Mouse (Mus musculus) megakaryocyte-erythroid progenitor cell, adult 5 weeks (primary cell): ENCODE data around the gene Clpsl2. TPM values are rescaled to one million over a fixed set of nuclear protein-coding genes. Genes with fewer than 3 reads are reported as not detected.

Source experiments
- polyA plus RNA-seq: library from polyadenylated mRNA; stranded (reverse); fragments of >175 nt; gene quantifications from 2 replicates; pipeline ENCODE4 v1.2.3, GENCODE M21; 2012

Gene Clpsl2
- polyA plus RNA-seq, result not detected in 2 replicates

GRCm38 (mm10) chr17:28549111-28549510 is at the start of gene Clpsl2:
Clpsl2 (plus strand) TSS chr17:28549411.

DNA sequence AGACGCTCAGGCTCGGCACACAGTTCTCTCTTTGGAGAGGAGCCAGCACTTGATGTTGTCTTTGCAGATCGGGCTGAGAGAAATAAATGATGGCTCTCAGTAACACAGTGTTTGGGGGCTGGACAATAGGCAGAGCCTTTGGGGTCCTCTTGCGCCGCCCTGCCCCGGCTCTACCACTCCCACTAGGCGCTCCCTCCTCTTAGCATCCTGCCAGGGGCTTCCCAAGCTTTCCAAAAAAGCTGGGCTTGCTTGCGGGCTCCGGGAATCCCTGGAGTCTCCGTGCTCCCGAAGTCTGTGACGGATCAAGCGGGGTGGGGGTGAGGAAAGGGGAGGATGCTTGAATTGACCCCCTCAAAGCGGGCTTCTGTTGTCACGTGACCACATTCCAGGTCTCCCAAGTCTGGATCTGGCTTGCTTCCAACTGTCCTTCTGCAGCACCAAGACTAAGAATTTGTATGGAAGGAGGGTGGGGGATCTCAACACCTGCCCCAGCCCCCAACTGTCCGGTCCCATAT is 31.7 kb upstream of the Clpsl2 start, which contains the start of gene Fkbp5:
Gene Fkbp5 (minus strand): TSS at position 87 of the 515 bp plus-strand sequence.

GRCm38 (mm10) chr17:28530506-28530905 is 18.7 kb upstream of the Clpsl2 start, which contains the start of gene Armc12:
Armc12 (plus strand) TSS chr17:28530806.

DNA sequence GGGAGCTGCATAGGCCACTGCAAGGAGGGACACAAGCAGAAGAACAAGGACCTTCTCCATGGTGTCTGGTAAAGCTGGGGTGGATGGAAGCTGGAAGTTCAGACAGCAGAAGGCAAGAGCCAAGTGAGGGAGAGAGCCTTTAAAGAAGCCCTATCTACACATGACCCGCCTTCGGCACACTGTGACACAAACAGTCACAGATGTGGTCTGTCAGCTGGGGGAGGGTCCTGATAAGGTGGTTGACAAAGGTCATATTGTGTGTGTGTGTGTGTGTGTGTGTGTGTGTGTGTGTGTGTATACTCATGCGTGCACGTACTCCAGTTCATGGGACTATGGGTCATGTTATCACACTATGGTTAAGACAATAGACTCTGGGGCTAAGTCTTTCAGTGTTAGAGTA is 11.4 kb downstream of the Clpsl2 start, which contains the start of gene Clps:
Gene Clps (minus strand): TSS at position 169 of the 400 bp plus-strand sequence.

DNA sequence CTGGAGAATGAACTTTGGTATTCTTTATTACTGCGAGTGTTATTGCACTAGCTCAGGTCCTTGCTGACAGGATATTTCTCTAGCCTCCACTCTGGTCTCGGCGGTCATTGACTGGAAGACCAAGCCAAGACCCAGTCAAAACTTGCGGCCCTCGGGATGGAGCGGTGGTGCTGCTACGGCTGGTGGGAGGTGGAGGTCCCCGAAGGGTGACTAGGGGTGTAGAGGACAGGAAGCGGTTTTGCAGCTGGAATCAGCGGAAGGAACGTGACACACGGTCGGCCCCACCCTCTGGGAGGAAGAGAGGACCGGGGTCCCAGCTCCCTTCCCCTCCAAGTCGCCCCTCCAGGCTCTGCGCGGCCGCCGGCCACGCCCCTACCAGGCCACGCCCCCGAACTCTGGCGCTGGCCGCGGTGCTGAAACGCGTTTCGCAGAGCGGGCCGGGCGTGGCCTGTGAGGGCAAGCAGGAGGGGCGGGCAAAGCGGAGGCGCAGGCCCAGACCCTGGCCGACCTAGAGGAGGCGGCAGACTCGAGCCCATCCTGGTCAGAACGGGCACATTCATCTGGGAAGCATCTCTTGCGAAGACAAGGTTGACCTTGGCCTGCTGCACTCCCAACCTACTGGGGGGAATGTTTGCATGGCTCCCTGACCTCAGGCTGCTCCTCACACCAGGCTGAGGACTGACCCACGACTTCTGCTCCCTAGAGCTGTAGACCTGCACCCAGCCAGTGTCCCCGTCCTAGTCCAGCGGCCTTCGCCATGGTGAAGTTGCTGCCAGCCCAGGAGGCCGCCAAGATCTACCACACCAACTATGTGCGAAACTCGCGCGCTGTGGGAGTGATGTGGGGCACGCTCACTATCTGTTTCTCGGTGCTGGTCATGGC is 26.3 kb downstream of the Clpsl2 start, which contains the start of gene Lhfpl5:
Gene Lhfpl5 (plus strand): TSS at position 398 of the 882 bp plus-strand sequence.

Other genes starting within 250 kb of the Clpsl2 start
- gene Fance, start 235.9 kb upstream of the Clpsl2 start, polyA plus RNA-seq, result 51.2 and 69.4 TPM in 2 replicates
- gene Rpl10a, start 220.9 kb upstream of the Clpsl2 start, polyA plus RNA-seq, result 8,332 and 8,634 TPM in 2 replicates
- gene Tead3, start 198.6 kb upstream of the Clpsl2 start, polyA plus RNA-seq, result 1.3 and 1.9 TPM in 2 replicates
- 0.29 and 0.40 TPM in 2 replicates for gene Tulp1, start 184.2 kb upstream of the Clpsl2 start, polyA plus RNA-seq
- gene Fkbp5, start 31.9 kb upstream of the Clpsl2 start, polyA plus RNA-seq, result 70.8 and 85.6 TPM in 2 replicates
- gene Armc12, start 18.6 kb upstream of the Clpsl2 start, polyA plus RNA-seq, result not detected in 2 replicates
- not detected in 2 replicates for gene Clps, start 11.4 kb downstream of the Clpsl2 start, polyA plus RNA-seq
- not detected in 2 replicates for gene Lhfpl5, start 26.2 kb downstream of the Clpsl2 start, polyA plus RNA-seq
- 107 and 136 TPM in 2 replicates for gene Srpk1, start 73.3 kb downstream of the Clpsl2 start, polyA plus RNA-seq
- 0.68 and 1.2 TPM in 2 replicates for gene Slc26a8, start 140.8 kb downstream of the Clpsl2 start, polyA plus RNA-seq
- gene Mapk14, start 141.9 kb downstream of the Clpsl2 start, polyA plus RNA-seq, result 81.6 and 100 TPM in 2 replicates
- 0.28 TPM in 1 of 2 replicates, not detected in the other for gene AC170998.1, start 176.7 kb downstream of the Clpsl2 start, polyA plus RNA-seq
- 3.4 and 3.7 TPM in 2 replicates for gene Mapk13, start 219.9 kb downstream of the Clpsl2 start, polyA plus RNA-seq